Mouse (Mus musculus) urinary bladder, adult 2 months (tissue): ENCODE measurements around the gene Ptpn18. TPM values are rescaled to one million over a fixed set of nuclear protein-coding genes. Genes with fewer than 3 reads are reported as not detected.
"Not testable (repeated sequence)": the region's sequence is repeated elsewhere in the genome, so short reads cannot be mapped to it uniquely, and the experiment has no call there.

Experiments
- DNase-seq: peaks from one replicate; pipeline ENCODE4 v3.0.0; 2022; ENCODE audit warnings: low spot score
- polyA plus RNA-seq: library from polyadenylated mRNA; depleted of rRNA; stranded (reverse); fragments of >200 nt; gene quantifications from 2 replicates; pipeline ENCODE4 v1.2.3, GENCODE M21; 2012; rRNA removed

Gene Ptpn18
- polyA plus RNA-seq: 21.8 and 33.6 TPM in 2 replicates

GRCm38 (mm10) chr1:34459284-34460060 lies at the start of gene Ptpn18:
TSS of gene Ptpn18 (plus strand) at chr1:34459762.
- DNase-seq: peak; percentile 87

GRCm38 (mm10) chr1:34428466-34428865 lies 31.1 kb upstream of the Ptpn18 start:
- no peak for DNase-seq

GRCm38 (mm10) chr1:34429281-34429680 lies 30.3 kb upstream of the Ptpn18 start:
- no peak for DNase-seq

- no peak for DNase-seq
Measured at GRCm38 (mm10) chr1:34430981-34431380, 28.6 kb upstream of the Ptpn18 start.

- no peak for DNase-seq
Measured at GRCm38 (mm10) chr1:34431431-34431830, 28.1 kb upstream of the Ptpn18 start.

- DNase-seq: no peak
Measured at GRCm38 (mm10) chr1:34432411-34432775, 27.2 kb upstream of the Ptpn18 start.

- DNase-seq: peak; percentile 25
Measured at GRCm38 (mm10) chr1:34432776-34433481, 26.6 kb upstream of the Ptpn18 start.

GRCm38 (mm10) chr1:34433891-34434521 lies 25.6 kb upstream of the Ptpn18 start:
- DNase-seq: no peak

- DNase-seq: peak; percentile 89
Measured at GRCm38 (mm10) chr1:34434660-34435160, 24.9 kb upstream of the Ptpn18 start.

- DNase-seq: no peak
Measured at GRCm38 (mm10) chr1:34435371-34436120, 24.0 kb upstream of the Ptpn18 start.

GRCm38 (mm10) chr1:34436374-34436773 lies 23.2 kb upstream of the Ptpn18 start:
- no peak for DNase-seq

- not testable (repeated sequence) for DNase-seq
Measured at GRCm38 (mm10) chr1:34437366-34437765, 22.2 kb upstream of the Ptpn18 start.

GRCm38 (mm10) chr1:34438381-34439051 lies 21.0 kb upstream of the Ptpn18 start:
- DNase-seq: no peak

- DNase-seq: peak; percentile 82
Measured at GRCm38 (mm10) chr1:34439215-34439960, 20.2 kb upstream of the Ptpn18 start, which contains the start of the genes Ccdc115 and Imp4. TSS of gene Ccdc115 (minus strand) at chr1:34439672. TSS of gene Imp4 (plus strand) at chr1:34439851.

GRCm38 (mm10) chr1:34439961-34440630 lies 19.5 kb upstream of the Ptpn18 start:
- DNase-seq: no peak

GRCm38 (mm10) chr1:34443124-34443523 lies 16.4 kb upstream of the Ptpn18 start:
- no peak for DNase-seq

GRCm38 (mm10) chr1:34458431-34458830 lies 1.1 kb upstream of the Ptpn18 start:
- DNase-seq: no peak

- DNase-seq: no peak
Measured at GRCm38 (mm10) chr1:34460061-34460441, 489 bp downstream of the Ptpn18 start.

GRCm38 (mm10) chr1:34462766-34463165 lies 3.2 kb downstream of the Ptpn18 start:
- no peak for DNase-seq
